Mouse (Mus musculus) heart, adult 2 months (tissue): ENCODE data around the gene Axl. TPM values are rescaled to one million over a fixed set of nuclear protein-coding genes. Genes with fewer than 3 reads are reported as not detected.

Source experiments
- DNase-seq, 2 experiments: peaks; one replicate each; pipeline ENCODE4 v3.0.0; 2021
- H3K27ac ChIP-seq: fragments of 200-600 bp; 2 replicates; pipeline ENCODE4 v1.8.1; 2022
- H3K27me3 ChIP-seq: fragments of 200-500 bp; 2 replicates; pipeline ENCODE4 v1.6.1; 2012; ENCODE audit warnings: mild to moderate bottlenecking, low read length, inconsistent platforms, mixed read lengths; ENCODE audit not compliant: control insufficient read depth, insufficient read depth
- H3K36me3 ChIP-seq: fragments of 200-500 bp; 2 replicates; pipeline ENCODE4 v1.6.1; 2012; ENCODE audit warnings: low read length, inconsistent platforms; ENCODE audit not compliant: control insufficient read depth, insufficient read depth
- H3K4me1 ChIP-seq: fragments of 200-500 bp; 2 replicates; pipeline ENCODE4 v1.6.1; 2011; ENCODE audit warnings: low read length; ENCODE audit not compliant: control insufficient read depth, insufficient read depth
- H3K4me3 ChIP-seq: fragments of 200-600 bp; 2 replicates; pipeline ENCODE4 v1.8.1; 2022
- H3K79me2 ChIP-seq: fragments of 200-500 bp; replicated peaks from 2 replicates; pipeline ENCODE4 v1.6.1; 2012; ENCODE audit warnings: mild to moderate bottlenecking, inconsistent platforms, low read length, moderate library complexity, mixed read lengths; ENCODE audit not compliant: control insufficient read depth, insufficient read depth
- H3K9ac ChIP-seq: fragments of 200-500 bp; 2 replicates; pipeline ENCODE4 v1.6.1; 2012; ENCODE audit warnings: low read depth, mild to moderate bottlenecking, control low read depth, inconsistent platforms, low read length, mixed read lengths
- CTCF ChIP-seq: fragments of 200-600 bp; IDR thresholded peaks from 2 replicates; pipeline ENCODE4 v1.8.1; 2022; ENCODE audit warnings: antibody characterized with exemption, mild to moderate bottlenecking, moderate library complexity
- EP300 ChIP-seq: fragments of 200-500 bp; IDR thresholded peaks from 2 replicates; pipeline ENCODE4 v1.6.1; 2011; ENCODE audit warnings: low read depth, low read length, control low read depth; ENCODE audit not compliant: insufficient read depth
- POLR2A ChIP-seq: fragments of 200-500 bp; IDR thresholded peaks from 2 replicates; pipeline ENCODE4 v1.6.1; 2011; ENCODE audit warnings: mild to moderate bottlenecking, low read depth, low read length, control low read depth; ENCODE audit not compliant: insufficient read depth
- WGBS: fragments of 180-500 bp; shearing (Covaris S2); methylation state at CpG from one replicate; pipeline ENCODE4 v1.1.7; 2018; 5-methylcytosine and 5-hydroxymethylcytosine counted together
- intact Hi-C: fragments of 180-260 bp; cut with DNase I; formaldehyde crosslinking; loops from one replicate; pipeline ENCODE4 v1.15.1; 2025
- polyA plus RNA-seq: library from polyadenylated mRNA; depleted of rRNA; stranded (reverse); fragments of >200 nt; gene quantifications from 2 replicates; pipeline ENCODE4 v1.2.3, GENCODE M21; 2012
- total RNA-seq, 2 experiments: library from RNA; stranded (reverse); gene quantifications; 2 replicates each; pipeline ENCODE4 v1.2.3; 2021

The Axl gene
- total and polyA plus RNA-seq, 3 experiments, result 51.8 to 82.4 (median 75.0) TPM

DNA sequence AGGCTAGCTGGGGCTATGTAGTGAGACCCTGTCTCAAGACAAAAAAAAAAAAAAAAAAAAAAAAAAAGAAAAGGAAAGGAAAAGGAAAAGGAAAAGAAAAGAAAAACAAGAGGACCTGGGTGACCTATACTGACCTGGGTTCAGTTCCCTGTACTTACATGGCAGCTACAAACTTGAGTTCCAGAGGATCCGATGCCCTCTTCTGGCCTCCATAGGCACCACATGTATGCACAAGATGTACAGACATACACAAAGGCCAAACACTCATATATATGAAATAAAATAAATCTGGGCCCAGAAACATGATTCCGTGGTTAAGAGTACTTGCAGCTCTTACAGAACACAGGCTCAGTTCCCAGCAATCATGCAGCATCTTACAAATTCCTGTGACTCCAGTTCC, 51.6 kb downstream of the Axl start:
- TF ChIP-seq CTCF (peak; percentile 48), EP300 (no peak)
- intact Hi-C loops, result no loop called here
- no peak for DNase-seq
- H3K36me3 ChIP-seq, result peaks cover 13% of the 10 kb centered on the region
- H3K79me2 ChIP-seq, result 0 out of 2 replicates have a peak, but pooled peaks cover 2% of the 10 kb centered on the region
- H3K4me1 ChIP-seq, result no peaks in the 10 kb centered on the region
- H3K4me3 ChIP-seq, result no peak overlapping the region
- 96% methylated on average over 2 of the region's 2 CpGs for WGBS
- H3K27me3 ChIP-seq, result no peaks in the 10 kb centered on the region
- H3K9ac ChIP-seq, result no peak overlapping the region
- no peak overlapping the region for H3K27ac ChIP-seq

DNA sequence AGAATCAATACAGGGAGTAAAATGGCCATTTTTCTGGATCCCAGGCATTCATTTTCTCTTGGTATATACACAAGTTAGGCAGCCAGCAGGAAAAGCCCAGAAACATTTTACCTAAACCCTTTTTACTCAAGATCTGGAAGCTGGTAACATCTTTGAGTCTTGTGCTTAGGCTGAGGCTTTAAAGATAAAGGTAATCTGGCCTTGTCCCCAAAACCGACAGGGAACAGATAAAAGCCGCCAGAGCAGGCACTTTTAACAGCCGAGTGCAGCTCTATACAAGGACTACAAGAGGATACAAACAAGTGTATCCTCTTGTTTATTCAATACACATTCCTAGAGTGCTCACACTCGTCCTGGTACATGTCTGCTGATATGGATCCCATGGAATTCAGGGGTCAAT, 53.5 kb downstream of the Axl start:
- Histone ChIP-seq H3K9ac (no peak overlapping the region), H3K79me2 (0 out of 2 replicates have a peak, but pooled peaks cover 2% of the 10 kb centered on the region), H3K4me3 (no peak overlapping the region), H3K36me3 (peaks cover 23% of the 10 kb centered on the region), H3K27me3 (no peaks in the 10 kb centered on the region), H3K27ac (no peak overlapping the region), H3K4me1 (peaks cover 10% of the 10 kb centered on the region)
- no peak for DNase-seq
- 23% methylated on average over 4 of the region's 4 CpGs for WGBS
- TF ChIP-seq POLR2A (no peak), CTCF (no peak), EP300 (no peak)
- intact Hi-C loops, result no loop called here

DNA sequence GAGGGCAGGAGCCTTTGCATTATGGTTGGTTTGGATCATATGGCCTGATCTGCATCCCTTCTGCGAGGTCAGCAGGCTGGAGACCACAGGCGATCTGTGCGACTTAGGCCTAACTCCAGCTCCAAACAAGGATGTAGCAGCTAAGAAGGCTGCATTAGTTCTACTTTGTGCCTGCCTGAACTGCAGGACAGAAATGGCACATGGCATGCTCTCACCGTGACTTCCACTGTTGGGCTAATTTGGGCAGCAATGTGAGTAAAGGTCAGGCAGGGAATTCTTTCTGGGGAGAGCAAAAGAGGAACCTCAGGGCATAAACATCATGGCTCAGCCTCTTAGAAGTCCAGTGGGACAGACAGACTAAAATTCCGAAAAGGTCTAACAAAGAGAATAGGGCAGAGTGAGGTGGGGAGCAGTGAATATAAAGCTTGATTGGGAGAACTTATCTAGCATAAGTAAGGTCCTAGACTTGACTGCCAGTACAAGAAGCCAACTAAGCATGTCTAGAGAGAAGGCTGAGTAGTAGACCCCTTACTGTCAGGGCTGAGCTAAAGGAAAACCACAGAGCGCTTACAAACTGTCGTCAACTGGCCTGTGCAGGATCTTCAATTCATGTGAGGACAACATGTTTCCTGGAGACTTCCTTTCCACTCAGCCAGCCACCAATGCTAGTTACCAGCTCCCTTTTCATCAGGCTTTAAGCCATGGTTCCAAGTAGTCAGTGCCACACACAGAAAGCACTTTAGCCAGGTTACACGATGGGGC, 57.0 kb downstream of the Axl start:
- intact Hi-C loops, result no loop called here
- Histone ChIP-seq H3K4me1 (peaks cover 17% of the 10 kb centered on the region), H3K36me3 (peaks cover 20% of the 10 kb centered on the region), H3K27me3 (no peaks in the 10 kb centered on the region), H3K9ac (no peak overlapping the region), H3K27ac (peak overlapping the region; percentile 64), H3K4me3 (no peak overlapping the region), H3K79me2 (no peaks in the 10 kb centered on the region)
- TF ChIP-seq POLR2A, result 0 out of 2 replicates have a peak, but pooled peaks have one; percentile 17
- no peak for TF ChIP-seq CTCF
- TF ChIP-seq EP300, result peak; percentile 68; the same call in 1 of the 2 replicates
- DNase-seq, result peak in 1 of 2 experiments; percentile 44
- WGBS, result 50% methylated on average over 8 of the region's 8 CpGs

DNA sequence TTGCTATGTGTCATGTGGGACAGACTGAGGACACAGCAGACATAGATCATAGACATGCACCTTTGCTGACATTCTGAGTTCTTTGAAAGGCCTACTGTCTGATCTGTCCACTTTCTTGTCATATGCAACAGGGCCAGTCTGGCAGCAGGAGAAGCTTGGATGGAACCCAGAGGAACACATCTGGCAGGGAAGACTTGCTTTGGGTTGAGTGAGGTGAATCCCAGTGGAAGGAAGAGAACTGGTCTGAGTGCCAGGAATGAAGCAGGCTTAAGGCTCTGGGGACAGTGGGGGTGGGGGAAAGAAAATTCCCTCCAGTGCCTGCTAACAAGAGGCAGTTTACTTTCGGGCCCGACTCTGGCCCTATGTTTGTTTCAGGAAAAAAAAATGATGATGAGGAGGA, 58.6 kb downstream of the Axl start:
- H3K27me3 ChIP-seq, result no peaks in the 10 kb centered on the region
- peaks cover 17% of the 10 kb centered on the region for H3K4me1 ChIP-seq
- intact Hi-C loops, result no loop called here
- WGBS, result 25% methylated on average over 2 of the region's 2 CpGs
- H3K36me3 ChIP-seq, result peaks cover 20% of the 10 kb centered on the region
- no peaks in the 10 kb centered on the region for H3K79me2 ChIP-seq
- H3K4me3 ChIP-seq, result no peak overlapping the region
- TF ChIP-seq CTCF, result no peak
- no peak for TF ChIP-seq POLR2A
- 0 out of 2 replicates have a peak, but pooled peaks have one; percentile 48 for TF ChIP-seq EP300
- peak overlapping the region; percentile 45 for H3K27ac ChIP-seq
- H3K9ac ChIP-seq, result no peak overlapping the region
- DNase-seq, result peak; percentile 52 to 77

DNA sequence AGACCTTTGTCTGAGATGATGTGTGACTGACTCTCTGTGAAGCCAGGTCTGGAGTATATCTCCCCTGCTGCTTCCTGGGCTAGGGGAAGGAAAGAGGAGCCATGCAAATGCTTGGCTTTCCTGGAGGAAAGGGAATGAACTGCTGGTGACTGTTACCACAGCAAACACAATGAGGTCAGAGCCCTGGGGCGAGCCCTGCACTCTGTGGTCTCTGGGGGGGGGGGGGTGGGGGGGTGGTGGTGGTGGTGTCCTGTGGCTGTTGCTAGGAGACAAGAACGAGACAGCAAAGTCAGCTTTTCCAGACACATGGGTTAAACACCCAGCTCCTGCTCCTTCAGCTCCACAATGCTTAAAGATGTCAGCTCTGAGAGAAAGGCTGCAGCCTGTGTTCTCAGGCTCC, 59.1 kb downstream of the Axl start:
- H3K4me3 ChIP-seq, result no peak overlapping the region
- peak overlapping the region; percentile 45; the same call in 1 of the 2 replicates for H3K27ac ChIP-seq
- H3K36me3 ChIP-seq, result peaks cover 20% of the 10 kb centered on the region
- 19% methylated on average over 2 of the region's 2 CpGs for WGBS
- TF ChIP-seq CTCF (no peak), POLR2A (no peak), EP300 (no peak)
- no peaks in the 10 kb centered on the region for H3K27me3 ChIP-seq
- no peak for DNase-seq
- no peak overlapping the region for H3K9ac ChIP-seq
- H3K79me2 ChIP-seq, result no peaks in the 10 kb centered on the region
- peaks cover 17% of the 10 kb centered on the region for H3K4me1 ChIP-seq
- intact Hi-C loops, result no loop called here

DNA sequence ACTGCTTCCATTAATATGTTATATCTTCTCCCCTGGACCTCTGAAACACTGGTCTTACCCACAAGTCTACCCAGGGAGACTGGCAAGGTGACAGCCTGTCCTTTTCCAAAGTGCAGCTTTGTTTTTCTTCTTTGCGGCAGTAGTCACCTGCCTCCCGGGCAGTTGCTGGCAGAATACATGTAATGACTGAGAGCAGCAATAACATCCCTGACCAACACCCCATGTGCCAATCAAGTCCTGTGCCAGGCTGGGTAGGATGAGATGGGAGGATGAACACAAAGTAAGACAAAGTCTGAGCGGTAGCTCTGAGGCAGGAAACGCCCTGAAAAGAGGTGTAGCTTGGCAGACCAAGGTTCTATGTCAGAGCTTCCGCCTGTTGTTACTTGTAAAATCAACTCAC, 60.7 kb downstream of the Axl start:
- no peaks in the 10 kb centered on the region for H3K27me3 ChIP-seq
- H3K36me3 ChIP-seq, result peaks cover 20% of the 10 kb centered on the region
- TF ChIP-seq EP300 (no peak), CTCF (no peak), POLR2A (no peak)
- whole genome bisulfite sequencing, result 72% methylated on average over 5 of the region's 5 CpGs
- peaks cover 17% of the 10 kb centered on the region for H3K4me1 ChIP-seq
- no peaks in the 10 kb centered on the region for H3K79me2 ChIP-seq
- DNase-seq, result no peak
- no peak overlapping the region for H3K4me3 ChIP-seq
- H3K27ac ChIP-seq, result no peak overlapping the region
- no peak overlapping the region for H3K9ac ChIP-seq
- intact Hi-C loops, result no loop called here
